Mouse (Mus musculus) lung, adult 2 months (tissue): ENCODE measurements around the gene Hist1h4b.

Source experiments
- CTCF ChIP-seq: fragments of 200-500 bp; IDR thresholded peaks from 2 replicates; pipeline ENCODE4 v1.5.1; 2011; ENCODE audit warnings: mild to moderate bottlenecking, low read length, control low read depth; ENCODE audit not compliant: insufficient read depth
- POLR2A ChIP-seq: fragments of 200-500 bp; IDR thresholded peaks from 2 replicates; pipeline ENCODE4 v1.6.1; 2011; ENCODE audit warnings: low read depth, mild to moderate bottlenecking, control low read depth, low read length, borderline replicate concordance; ENCODE audit errors: extremely low read depth

DNA sequence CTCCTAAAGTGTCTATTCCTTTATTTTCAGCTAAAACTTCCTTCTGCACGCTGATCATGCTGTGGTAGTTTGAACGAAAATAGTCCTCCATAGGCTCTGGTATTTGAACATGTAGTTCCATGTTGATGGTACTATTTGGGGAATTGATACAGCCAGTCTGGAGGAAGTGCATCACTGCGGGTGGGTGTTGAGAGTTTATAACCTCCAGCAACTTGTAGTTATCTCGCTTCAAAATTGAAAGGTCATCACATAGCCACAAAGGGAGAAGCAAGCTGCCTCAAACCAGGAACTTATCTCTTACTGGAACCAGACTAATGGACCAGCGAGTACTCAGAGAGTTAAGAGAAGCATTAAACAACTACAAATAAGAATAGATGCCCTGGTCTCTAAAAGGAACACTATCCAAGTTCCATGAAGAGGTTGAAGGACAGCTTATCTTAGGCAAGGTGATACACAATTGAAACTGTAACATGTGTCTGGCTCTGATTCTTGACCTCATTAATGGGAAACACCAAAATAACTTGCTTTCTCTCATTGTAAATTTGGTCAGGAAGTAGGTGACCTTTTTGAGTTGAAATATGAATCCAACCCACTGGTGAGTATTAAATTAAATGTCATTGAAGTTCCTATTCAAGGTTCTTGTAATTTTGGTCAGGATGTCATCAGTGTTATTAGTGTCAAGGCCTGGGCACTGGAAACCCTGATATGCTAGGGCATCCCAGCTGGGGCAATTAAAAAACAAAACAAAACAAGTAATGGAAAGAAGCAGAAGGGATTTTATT is 40.4 kb upstream of the Hist1h4b start:
- TF ChIP-seq CTCF, result no peak
- TF ChIP-seq POLR2A, result no peak
